Mouse (Mus musculus) cerebellum, adult 8-10 months (tissue): ENCODE data around the gene Ankrd17.
A peak's percentile ranks its signal among the peaks of the same experiment; 100 is the strongest.

ENCODE experiments used
- DNase-seq: peaks from one replicate; pipeline ENCODE4 v3.0.0; 2022

The Ankrd17 gene

DNA sequence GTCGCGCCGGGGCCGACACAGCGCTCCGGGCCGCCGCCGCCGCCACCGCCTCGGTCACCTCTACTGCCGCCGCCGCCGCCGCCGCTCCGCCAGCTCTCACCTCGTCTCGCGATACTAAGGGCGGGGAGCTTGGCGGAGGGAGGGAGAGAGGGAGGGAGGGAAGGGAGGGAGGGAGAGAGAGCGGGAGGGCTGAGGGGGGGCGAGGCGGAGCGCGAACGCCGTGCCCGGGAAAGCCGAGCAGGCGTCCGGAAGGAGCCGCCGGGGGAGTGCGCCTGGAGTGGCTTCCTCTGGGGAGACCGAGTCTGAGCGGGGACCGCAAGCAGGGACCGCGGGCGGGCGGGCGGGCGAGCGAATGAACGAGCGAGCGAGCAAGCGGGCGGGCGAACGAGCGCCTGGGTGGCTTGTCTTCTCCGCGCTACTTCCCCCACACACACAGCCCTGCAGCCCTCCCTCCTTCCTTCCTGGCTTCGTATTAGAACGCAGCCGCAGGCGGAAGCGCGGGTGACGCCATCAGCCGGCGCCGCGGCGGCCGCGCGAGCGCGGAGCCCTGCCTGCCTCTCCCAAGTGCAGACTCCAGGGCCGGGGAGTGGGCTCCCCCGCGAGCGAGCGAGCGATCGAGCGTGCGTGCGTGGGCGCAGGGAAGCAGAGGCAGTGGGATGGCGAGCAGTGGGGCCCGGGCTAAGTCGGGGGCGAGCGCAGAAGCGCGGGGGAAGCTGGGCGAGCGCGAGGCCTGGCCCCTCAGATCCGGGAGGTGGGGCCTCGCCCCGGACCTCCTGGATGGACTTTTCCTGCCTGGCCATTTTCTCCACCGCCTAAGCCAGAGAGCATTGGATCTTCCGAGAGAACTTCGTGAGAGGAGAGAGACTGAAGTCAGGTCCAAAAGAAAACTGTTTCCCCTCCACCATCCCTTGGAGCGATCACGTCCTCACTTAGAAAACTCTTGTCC is at the start of gene Ankrd17:
TSS of gene Ankrd17 (minus strand) at position 457 of the 946 bp plus-strand sequence.
- DNase-seq, result peak; percentile 86

- DNase-seq, result no peak
These were observed 48.5 kb upstream of the Ankrd17 start for GRCm38 (mm10) chr5:90414925-90415295.

- DNase-seq, result no peak
These were observed 48.0 kb upstream of the Ankrd17 start for GRCm38 (mm10) chr5:90414142-90414924.

GRCm38 (mm10) chr5:90405210-90405609 is 38.8 kb upstream of the Ankrd17 start:
- DNase-seq, result no peak

DNA sequence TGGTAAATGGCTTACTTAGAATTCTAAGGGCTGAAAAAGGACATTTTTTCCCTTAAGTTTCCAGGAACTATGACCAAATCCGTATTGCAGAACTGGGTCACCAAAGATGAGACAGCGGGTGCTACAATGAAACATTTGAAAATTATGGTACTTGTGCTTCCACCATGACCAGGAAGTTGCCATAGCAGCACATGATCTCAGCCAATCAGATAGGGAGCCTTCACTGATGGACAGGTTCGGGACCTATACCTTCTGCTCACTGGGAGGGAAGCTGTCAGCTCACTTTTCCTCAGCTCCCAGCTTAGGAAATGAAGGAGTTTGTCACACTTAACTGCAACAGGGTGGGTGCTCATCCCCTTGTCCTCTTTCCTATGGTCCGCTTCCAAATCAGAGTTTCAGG is 30.4 kb upstream of the Ankrd17 start:
- DNase-seq, result no peak

DNA sequence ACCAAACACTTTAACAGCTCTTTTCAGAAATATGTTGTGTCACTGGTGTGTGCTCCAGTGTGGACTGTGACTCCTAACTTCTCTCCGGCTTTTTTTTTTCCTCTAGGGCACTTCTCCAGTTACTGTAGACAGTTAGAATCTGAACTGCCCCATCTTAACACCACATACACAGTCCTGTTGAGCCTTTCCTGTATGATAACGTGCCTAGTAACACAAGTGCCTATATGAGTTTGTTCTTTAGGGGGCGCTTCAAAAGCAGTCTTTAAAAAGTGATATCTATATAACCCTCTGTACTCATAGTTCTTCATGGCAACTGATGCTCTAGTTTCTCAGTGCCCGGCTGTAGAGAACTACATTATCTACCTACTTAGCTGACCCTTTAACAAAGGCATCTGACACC is 27.9 kb upstream of the Ankrd17 start:
- DNase-seq, result no peak

DNA sequence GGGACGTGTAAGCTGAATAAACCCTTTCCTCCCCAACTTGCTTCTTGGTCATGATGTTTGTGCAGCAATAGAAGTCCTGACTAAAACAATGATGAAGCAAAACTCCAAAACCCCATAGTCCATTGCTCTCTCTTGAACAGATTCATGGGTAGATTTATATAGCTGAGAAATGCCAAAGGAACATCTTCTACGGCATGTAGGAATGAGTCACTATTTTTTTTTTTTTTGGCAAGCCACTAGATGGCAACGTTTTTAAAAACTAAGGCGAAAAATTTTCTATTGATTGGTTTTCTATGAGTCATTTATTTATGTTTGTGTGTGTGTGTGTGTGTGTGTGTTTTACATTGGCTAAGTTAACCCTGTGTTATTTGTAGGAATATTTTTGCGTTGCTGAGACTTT is 27.4 kb upstream of the Ankrd17 start:
- no peak for DNase-seq

DNA sequence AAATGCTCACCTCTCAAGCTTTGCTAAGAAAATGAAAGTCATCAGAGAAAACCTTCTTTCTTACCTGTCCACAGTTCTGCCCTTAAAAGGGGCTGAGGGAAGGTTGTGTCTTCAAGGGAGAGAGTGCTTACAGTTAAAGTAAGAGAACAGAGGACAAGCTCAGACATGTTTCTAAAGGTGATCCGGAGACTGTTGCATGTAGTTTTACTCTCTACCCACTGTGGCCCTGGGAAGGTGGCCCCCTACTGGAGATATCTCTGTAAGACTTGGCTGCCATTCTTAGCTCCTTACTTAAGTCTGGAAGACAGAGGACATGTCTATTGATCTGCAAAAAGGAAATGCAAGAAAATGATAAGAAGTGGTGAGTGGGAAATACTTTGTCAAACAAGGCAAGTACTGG is 16.7 kb upstream of the Ankrd17 start:
- DNase-seq, result no peak

DNA sequence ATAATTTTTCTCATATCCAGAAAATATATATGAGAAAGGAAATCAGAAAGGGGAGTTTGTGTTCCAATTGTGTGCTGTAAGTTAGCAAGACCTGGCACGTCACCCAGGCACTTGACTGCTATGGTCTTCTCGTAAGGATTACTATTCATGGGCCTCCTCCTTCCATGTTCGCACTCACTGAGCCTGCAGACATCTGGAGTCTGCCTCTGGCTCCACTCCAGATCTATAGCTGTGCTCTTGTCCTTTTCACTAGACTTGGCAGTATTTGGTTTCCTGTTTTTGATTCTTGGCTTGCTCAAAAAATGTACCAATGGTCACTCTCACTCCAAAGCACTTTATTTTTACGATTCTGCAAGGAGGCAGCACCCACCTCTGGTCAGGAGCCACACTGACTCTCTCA is 15.1 kb upstream of the Ankrd17 start:
- DNase-seq, result no peak

GRCm38 (mm10) chr5:90373708-90374107 is 7.3 kb upstream of the Ankrd17 start:
- DNase-seq, result no peak

DNA sequence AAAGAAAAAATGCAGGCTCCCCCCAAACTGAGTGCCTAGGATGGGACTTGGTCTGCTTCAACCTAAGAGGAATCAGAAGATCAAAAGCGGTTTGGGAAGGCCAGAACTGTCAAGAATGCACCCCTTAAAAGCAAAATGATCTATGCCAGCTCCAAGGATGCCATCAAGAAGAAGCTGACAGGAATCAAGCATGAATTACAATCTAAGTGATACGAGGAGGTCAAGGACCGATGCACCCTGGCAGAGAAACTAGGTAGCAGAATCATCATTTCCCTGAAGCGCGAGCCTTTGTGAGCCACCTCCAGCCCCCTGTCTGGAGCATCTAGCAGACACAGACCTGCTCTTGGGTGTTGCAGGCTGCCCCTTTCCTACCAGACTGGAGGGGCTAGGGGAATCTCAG is 4.0 kb upstream of the Ankrd17 start:
- DNase-seq, result no peak

- no peak for DNase-seq
These were observed 608 bp upstream of the Ankrd17 start, which contains the start of gene Gm9958 for GRCm38 (mm10) chr5:90367067-90367303. TSS of gene Gm9958 (plus strand) at chr5:90367204.

GRCm38 (mm10) chr5:90365141-90365951 is 1.0 kb downstream of the Ankrd17 start:
- peak; percentile 51 for DNase-seq

DNA sequence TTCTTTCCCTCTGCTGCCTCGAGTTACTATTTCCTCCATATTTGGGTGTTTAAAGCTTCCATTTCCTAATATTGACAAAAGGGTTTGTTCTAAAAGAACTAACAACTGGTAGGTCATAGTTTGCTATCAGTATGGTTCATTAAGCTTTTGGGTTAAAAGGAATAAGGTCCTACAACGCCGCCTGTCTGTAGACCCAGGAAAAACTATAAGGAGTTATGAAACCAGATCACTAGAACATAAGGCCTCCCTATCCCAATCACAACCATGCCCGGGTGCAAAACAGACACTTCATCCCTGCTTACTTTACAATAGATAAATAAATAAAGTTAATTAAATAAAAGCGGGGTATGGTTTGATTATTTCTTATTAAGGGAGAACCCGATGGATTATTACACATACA is 1.9 kb downstream of the Ankrd17 start:
- DNase-seq, result peak; percentile 73

GRCm38 (mm10) chr5:90355824-90356223 is 10.6 kb downstream of the Ankrd17 start:
- no peak for DNase-seq

DNA sequence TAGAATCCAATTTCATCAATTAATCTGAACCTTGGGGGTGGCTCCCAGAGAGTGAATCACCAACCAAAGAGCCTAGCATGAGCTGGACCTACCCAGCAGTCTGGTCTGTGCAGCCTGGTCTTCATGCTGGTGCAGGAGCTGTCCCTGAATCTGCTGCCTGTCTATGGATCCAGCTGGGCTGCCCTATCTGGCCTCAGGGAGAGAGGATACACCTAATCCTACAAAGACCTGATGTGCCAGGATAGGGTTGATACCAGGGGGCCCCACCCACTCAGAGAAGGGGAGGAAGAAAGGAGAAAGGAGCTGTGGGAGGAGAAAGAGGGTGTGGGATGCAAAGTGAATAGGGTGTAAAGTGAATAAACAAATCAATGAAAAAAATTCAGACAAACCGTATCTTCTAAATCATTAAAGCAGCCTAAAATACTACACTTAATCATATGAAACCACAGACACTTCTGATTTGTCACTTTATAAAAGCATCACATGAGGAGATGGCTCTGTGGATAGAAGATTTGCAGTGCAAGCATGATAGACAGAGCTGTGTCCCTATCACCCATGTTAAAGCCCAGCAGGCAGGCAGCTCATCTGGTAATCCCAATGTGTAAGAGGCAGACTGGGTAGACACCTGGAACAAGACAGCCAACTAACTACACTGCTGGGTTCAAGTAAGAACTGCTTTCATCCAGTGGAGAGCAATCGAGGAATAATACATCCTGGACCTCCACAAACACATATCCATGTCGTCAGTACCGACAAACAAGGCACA is 12.6 kb downstream of the Ankrd17 start:
- no peak for DNase-seq

GRCm38 (mm10) chr5:90346877-90347276 is 19.5 kb downstream of the Ankrd17 start:
- no peak for DNase-seq

DNA sequence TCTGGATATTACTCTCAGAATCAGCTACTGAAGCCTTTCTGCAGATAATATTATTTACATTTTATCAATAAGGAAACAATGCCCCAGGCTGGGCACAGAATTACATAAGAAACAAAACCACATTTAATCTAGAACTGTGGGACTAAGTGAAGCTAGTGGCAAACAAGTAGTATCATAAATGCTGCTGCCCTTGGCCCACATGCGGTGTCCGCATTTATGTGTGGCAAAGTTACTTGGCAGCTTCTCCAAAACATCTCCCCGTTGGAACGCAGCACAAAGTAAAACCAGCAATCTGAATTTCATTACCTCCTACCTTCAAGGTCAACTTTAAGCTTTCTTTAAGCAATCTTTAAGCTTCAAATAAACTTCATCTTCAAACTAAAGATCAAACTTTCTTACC is 25.5 kb downstream of the Ankrd17 start:
- no peak for DNase-seq

- no peak for DNase-seq
These were observed 26.4 kb downstream of the Ankrd17 start for GRCm38 (mm10) chr5:90339953-90340343.

GRCm38 (mm10) chr5:90339129-90339952 is 27.0 kb downstream of the Ankrd17 start:
- peak; percentile 38 for DNase-seq
